Mouse (Mus musculus) embryonic facial prominence, embryonic 11.5 days (tissue): ENCODE results near the gene Pex10. TPM values are rescaled to one million over a fixed set of nuclear protein-coding genes. Genes with fewer than 3 reads are reported as not detected.
"Not testable (repeated sequence)": the region's sequence is repeated elsewhere in the genome, so short reads cannot be mapped to it uniquely, and the experiment has no call there.

ENCODE experiments used
- ATAC-seq: fragments of 200-750 bp; cut with Nextera tagmentation; replicated peaks from 2 replicates; pipeline ENCODE4 v1.8.0; 2017; ENCODE audit warnings: low read depth; ENCODE audit not compliant: insufficient number of reproducible peaks, low FRiP score, low TSS enrichment
- DNase-seq: peaks from one replicate; pipeline ENCODE4 v3.0.0-alpha.2; 2015; ENCODE audit warnings: low spot score
- H3K27ac ChIP-seq: fragments of 300-500 bp; sonication (generic); replicated peaks from 2 replicates; pipeline ENCODE4 v1.5.1; 2014; ENCODE audit warnings: mild to moderate bottlenecking, low read depth, low read length, control low read depth
- H3K27me3 ChIP-seq: fragments of 300-500 bp; sonication (generic); 2 replicates; pipeline ENCODE4 v1.6.1; 2014; ENCODE audit warnings: mild to moderate bottlenecking, low read length, moderate library complexity, mixed read lengths; ENCODE audit not compliant: control insufficient read depth, insufficient read depth
- H3K36me3 ChIP-seq: fragments of 300-500 bp; sonication (generic); replicated peaks from 2 replicates; pipeline ENCODE4 v1.6.1; 2014; ENCODE audit warnings: low read depth, mild to moderate bottlenecking, low read length, moderate library complexity, mixed read lengths; ENCODE audit not compliant: control insufficient read depth, insufficient read depth
- H3K4me1 ChIP-seq: fragments of 300-500 bp; sonication (generic); 2 replicates; pipeline ENCODE4 v1.6.1; 2014; ENCODE audit warnings: low read length, mixed read lengths; ENCODE audit not compliant: control insufficient read depth, insufficient read depth
- H3K4me2 ChIP-seq: fragments of 300-500 bp; sonication (generic); 2 replicates; pipeline ENCODE4 v1.6.1; 2014; ENCODE audit warnings: low read depth, mild to moderate bottlenecking, control low read depth, low read length, moderate library complexity
- H3K4me3 ChIP-seq: fragments of 300-500 bp; sonication (generic); 2 replicates; pipeline ENCODE4 v1.5.1; 2014; ENCODE audit warnings: low read depth, low read length, control low read depth
- H3K9ac ChIP-seq: fragments of 300-500 bp; sonication (generic); replicated peaks from 2 replicates; pipeline ENCODE4 v1.6.1; 2014; ENCODE audit warnings: mild to moderate bottlenecking, control low read depth, low read length
- H3K9me3 ChIP-seq: fragments of 300-500 bp; sonication (generic); replicated peaks from 2 replicates; pipeline ENCODE4 v1.6.1; 2016; ENCODE audit warnings: mild to moderate bottlenecking, low read length, inconsistent platforms, mixed read lengths; ENCODE audit not compliant: control insufficient read depth
- WGBS: fragments of 180-500 bp; shearing (Covaris S2); extraction: QIAGEN DNeasy Blood & Tissue Kit; methylation state at CpG from one replicate; pipeline ENCODE4 v1.1.7; 2014; 5-methylcytosine and 5-hydroxymethylcytosine counted together
- polyA plus RNA-seq: library from polyadenylated mRNA; unstranded; fragments of >200 nt; fragmentation: Nextera tagmentation; extraction: Ambion mirVana; gene quantifications from 2 replicates; pipeline ENCODE4 v1.2.1, GENCODE M21; 2014

Gene Pex10
- polyA plus RNA-seq, 1 experiment from 2014 or later, result 7.4 TPM

DNA sequence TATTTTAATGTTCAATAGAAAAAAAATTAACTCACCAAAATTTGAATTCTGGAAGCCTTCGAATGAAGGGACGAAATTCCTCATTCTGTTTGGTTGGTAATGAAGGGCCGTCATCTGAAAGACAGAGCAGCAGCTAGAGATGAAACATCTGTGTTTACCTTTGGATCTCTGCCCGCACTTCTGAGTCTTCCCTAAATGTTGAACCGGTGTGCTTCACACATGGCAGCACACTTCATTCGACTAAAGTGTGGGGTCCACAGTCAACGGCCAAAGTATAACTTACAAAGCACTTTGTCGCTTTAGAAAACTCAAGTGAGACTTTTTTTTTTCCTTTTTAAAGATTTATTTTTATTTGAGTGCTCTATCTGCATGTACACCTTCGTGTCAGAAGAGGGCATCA lies 9.9 kb downstream of the Pex10 start:
- Histone ChIP-seq H3K9me3 (no peaks in the 10 kb centered on the region), H3K4me2 (no peak overlapping the region), H3K36me3 (peaks cover 20% of the 10 kb centered on the region), H3K9ac (no peak overlapping the region), H3K27ac (no peak overlapping the region), H3K27me3 (no peaks in the 10 kb centered on the region), H3K4me3 (no peak overlapping the region), H3K4me1 (no peaks in the 10 kb centered on the region)
- DNase-seq (no peak), ATAC-seq (no peak)
- WGBS, result 86% methylated on average over 9 of the region's 9 CpGs

DNA sequence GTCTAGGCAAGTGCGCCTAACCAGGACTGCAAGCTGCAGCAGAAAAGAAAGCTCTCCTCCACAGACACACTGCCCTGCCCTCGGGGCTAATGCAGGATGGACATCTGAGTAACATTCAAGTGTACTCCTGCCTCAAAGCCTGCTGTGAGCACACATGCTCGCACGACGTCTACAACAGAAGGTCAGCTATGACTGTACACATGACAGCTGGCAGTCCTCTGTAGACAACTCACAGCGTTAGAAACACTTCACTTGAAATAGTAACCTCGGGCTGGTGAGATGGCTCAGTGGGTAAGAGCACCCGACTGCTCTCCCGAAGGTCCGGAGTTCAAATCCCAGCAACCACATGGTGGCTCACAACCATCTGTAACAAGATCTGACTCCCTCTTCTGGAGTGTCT lies 12.0 kb downstream of the Pex10 start:
- not testable (repeated sequence) for ATAC-seq, DNase-seq, H3K4me2 ChIP-seq

DNA sequence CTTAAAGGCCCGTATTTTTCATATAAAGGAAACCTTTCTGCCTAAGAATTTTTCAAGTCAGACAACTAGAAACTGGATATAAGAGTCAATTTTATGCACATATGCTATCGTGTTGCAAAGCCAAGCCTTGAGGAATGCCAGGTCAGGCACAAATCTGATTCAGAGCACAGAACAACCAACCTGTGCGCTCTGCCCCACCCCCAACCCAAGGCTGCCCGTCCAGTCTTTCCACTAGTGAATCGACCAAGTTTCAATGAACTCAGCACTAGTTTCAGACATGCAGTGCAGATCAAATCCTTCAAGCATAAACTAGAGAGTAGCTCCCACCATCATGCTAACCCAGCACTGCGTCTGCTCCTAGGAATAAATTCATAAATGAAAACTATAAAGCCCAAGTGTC lies 12.8 kb downstream of the Pex10 start:
- Histone ChIP-seq H3K27me3 (no peaks in the 10 kb centered on the region), H3K4me1 (no peaks in the 10 kb centered on the region), H3K36me3 (peaks cover 15% of the 10 kb centered on the region), H3K9ac (no peak overlapping the region), H3K4me3 (no peak overlapping the region), H3K9me3 (no peaks in the 10 kb centered on the region), H3K4me2 (no peak overlapping the region), H3K27ac (no peak overlapping the region)
- ATAC-seq (no peak), DNase-seq (no peak)
- WGBS, result 85% methylated on average over 6 of the region's 6 CpGs

More for the DNA sequence above, 12.0 kb downstream of the Pex10 start:
- H3K4me3 ChIP-seq, H3K27me3 ChIP-seq, H3K9ac ChIP-seq, H3K4me1 ChIP-seq, H3K27ac ChIP-seq, H3K9me3 ChIP-seq: not testable (repeated sequence)
- H3K36me3 ChIP-seq, result peaks cover 15% of the 10 kb centered on the region
- WGBS, result 89% methylated on average over 10 of the region's 10 CpGs

DNA sequence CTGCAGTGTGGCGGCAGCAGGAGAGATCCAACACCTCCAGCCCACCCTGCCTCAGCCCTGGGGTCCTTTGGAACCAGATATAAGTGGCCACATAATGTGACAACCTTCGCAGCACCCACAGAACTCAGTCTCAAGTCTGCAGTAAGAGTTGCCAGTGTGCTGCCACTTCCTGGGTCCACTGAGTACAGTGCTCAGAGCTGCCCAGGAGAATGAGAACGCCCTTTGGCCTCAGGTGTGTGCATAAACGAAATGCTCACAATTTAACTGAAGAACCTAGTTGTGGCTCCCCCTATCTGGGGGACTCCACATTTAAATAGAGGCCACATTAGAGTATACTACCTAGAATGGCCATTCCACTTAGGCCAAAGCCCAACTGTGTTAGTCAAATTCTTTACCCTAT lies 16.7 kb downstream of the Pex10 start:
- no peak for ATAC-seq
- Histone ChIP-seq H3K9ac (no peak overlapping the region), H3K4me3 (no peak overlapping the region), H3K27me3 (no peaks in the 10 kb centered on the region), H3K9me3 (no peaks in the 10 kb centered on the region), H3K27ac (no peak overlapping the region), H3K4me2 (no peak overlapping the region), H3K36me3 (peaks cover 8% of the 10 kb centered on the region), H3K4me1 (0 out of 2 replicates have a peak, but pooled peaks cover 2% of the 10 kb centered on the region)
- no peak for DNase-seq
- 87% methylated on average over 4 of the region's 4 CpGs for WGBS

DNA sequence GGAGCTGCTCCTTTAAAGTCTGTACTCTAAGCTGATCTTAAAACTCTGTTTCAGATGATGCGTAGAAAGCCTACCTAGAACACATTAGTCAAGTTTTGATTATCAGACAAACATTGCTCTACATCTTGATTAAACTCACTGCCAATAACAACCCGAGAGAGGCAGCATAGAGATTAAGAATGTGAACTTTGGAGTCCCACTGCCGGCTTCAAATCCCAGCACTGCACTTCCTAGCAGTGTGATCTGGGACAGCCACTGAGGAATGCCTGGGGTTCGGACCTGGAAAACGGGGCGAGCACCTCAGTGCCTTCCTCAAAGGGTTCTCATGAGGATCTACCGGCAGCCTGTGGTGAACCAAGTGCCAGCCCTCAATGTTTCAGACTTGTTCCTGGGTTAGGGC lies 17.5 kb downstream of the Pex10 start:
- Histone ChIP-seq H3K27ac (no peak overlapping the region), H3K4me1 (0 out of 2 replicates have a peak, but pooled peaks cover 2% of the 10 kb centered on the region), H3K27me3 (no peaks in the 10 kb centered on the region), H3K9me3 (no peaks in the 10 kb centered on the region), H3K9ac (0 out of 2 replicates have a peak overlapping the region, but pooled peaks have one; percentile 14), H3K36me3 (peaks cover 8% of the 10 kb centered on the region), H3K4me3 (no peak overlapping the region), H3K4me2 (no peak overlapping the region)
- DNase-seq (no peak), ATAC-seq (no peak)
- 91% methylated on average over 7 of the region's 7 CpGs for WGBS

DNA sequence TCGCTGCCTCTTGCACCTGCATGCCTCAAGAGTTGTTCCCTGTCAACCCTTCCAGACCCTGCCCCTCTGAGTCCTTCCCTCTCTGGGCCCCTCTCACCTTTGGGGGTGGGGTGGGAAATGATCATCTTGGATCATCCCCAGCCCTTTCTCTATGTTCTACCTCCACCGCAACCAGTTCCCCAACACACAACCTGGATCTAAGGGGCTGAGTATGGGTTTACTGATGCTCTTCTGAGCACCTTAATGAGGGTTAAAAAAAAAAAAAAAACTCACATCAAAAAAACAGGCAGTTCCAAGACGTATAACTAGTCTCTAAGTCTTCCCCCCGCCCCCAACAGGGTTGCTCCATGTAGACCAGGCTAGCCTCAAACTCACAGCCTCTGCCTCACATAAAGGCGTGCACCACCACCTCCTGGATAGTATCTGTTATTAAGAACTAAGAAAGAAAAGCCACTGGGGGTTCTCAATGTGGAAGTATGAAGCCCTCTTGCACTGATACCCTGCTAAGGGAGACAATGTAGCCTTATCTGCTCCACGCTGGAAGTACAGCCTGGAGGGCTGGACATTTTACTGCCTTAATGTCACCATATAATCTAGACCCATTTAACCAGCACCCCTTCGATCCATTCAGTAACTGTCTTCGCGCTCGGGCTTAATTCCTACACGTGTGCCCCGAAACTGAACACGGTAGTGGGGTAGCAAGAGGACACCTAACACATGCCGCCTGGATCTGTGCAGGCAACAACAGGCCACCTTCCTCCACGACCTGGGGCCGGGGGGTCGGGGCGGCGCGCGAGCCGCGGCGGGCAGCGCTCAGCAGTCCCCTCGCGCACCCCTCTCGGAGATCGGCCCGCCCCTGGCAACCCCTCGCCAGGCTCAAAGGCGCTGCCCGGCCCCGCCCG lies 18.6 kb downstream of the Pex10 start:
- Histone ChIP-seq H3K9me3 (no peaks in the 10 kb centered on the region), H3K9ac (peak overlapping the region; percentile 87), H3K4me3 (peak overlapping the region; percentile 87), H3K27me3 (no peaks in the 10 kb centered on the region), H3K4me1 (0 out of 2 replicates have a peak, but pooled peaks cover 2% of the 10 kb centered on the region), H3K36me3 (peaks cover under 1% of the 10 kb centered on the region), H3K4me2 (peak overlapping the region; percentile 68), H3K27ac (peak overlapping the region; percentile 86)
- 7% methylated on average over 34 of the region's 35 CpGs for WGBS
- DNase-seq (peak; percentile 48), ATAC-seq (peak; percentile 7)

DNA sequence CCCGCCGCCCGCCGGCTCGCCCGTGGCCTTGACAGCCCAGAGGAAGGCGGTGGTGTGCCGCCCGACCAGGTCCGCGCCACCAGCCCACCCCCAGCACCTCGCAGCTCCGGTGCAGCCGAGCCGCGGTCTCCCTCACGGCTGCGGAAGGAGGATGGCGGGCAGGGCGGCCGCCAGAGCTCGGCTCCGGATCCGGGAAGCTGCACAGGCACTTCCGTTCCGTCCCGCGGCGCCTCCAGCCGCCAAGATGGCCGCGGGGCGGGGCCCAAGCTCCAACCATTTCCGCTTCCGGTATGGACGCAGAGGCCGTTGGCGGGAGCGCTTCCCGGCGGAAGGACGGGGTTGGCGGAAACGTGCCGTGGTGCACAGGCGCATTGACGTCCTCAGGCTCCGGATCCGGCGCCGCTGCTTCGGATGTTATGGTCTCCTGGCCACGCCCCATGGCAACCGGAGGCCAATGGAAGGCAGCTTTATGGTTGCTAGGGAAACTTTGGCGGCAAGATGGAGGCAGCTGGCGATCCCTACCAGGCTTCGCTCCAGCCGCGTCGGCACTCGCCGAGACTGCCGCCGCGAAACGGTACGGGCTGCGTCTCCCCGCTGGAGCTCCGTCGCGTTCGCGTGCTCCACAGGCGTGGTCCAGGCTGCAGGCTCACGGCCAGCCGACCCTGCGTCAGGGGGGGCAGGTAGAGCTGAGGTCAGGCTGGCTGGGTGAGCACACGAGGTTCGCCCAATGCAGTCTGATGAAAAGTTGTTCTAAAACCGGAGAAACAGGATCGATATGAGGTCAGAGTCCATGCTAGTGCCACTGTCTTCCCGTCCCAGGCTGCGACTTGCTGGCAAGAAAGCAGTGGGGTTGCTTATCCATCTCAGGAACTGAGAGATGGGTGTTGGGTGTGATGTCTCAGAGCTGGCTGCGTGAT lies 19.6 kb downstream of the Pex10 start, which contains the start of the genes Rer1 and Morn1:
Rer1 (minus strand) TSS at position 275 of the 917 bp plus-strand sequence.
Morn1 (plus strand) TSS at position 470 of the 917 bp plus-strand sequence.
- peak; percentile 96 for ATAC-seq
- H3K36me3 ChIP-seq, result no peaks in the 10 kb centered on the region
- peak within 1 kb of the TSS; percentile 86 for H3K27ac ChIP-seq
- peak; percentile 100 for DNase-seq
- H3K4me3 ChIP-seq, result peak within 1 kb of the TSS; percentile 87
- H3K27me3 ChIP-seq, result no peaks in the 10 kb centered on the region
- H3K4me1 ChIP-seq, result 0 out of 2 replicates have a peak, but pooled peaks cover 2% of the 10 kb centered on the region
- H3K4me2 ChIP-seq, result peak within 1 kb of the TSS; percentile 83
- WGBS, result under 1% methylated on average over 85 of the region's 85 CpGs
- peak within 1 kb of the TSS; percentile 87 for H3K9ac ChIP-seq
- no peaks in the 10 kb centered on the region for H3K9me3 ChIP-seq
